Mouse (Mus musculus) large intestine, adult 2 months (tissue): Measurements from ENCODE around the gene Ccdc173. TPM values are rescaled to one million over a fixed set of nuclear protein-coding genes. Genes with fewer than 3 reads are reported as not detected.

Experiments used
- polyA plus RNA-seq: library from polyadenylated mRNA; depleted of rRNA; stranded (reverse); fragments of >200 nt; gene quantifications from 2 replicates; pipeline ENCODE4 v1.2.3, GENCODE M21; 2012; rRNA removed

The Ccdc173 gene
- polyA plus RNA-seq, 1 experiment: not detected

Other genes starting within 250 kb of the Ccdc173 start
- gene Lrp2, start 203.5 kb downstream of the Ccdc173 start, polyA plus RNA-seq: 0.04 and 0.07 TPM in 2 replicates
- gene Bbs5, start 142.4 kb downstream of the Ccdc173 start, polyA plus RNA-seq: 0.81 and 1.3 TPM in 2 replicates
- gene Klhl41, start 119.5 kb downstream of the Ccdc173 start, polyA plus RNA-seq: 0.06 and 0.07 TPM in 2 replicates
- gene Fastkd1, start 76.1 kb downstream of the Ccdc173 start, polyA plus RNA-seq: 4.2 and 4.7 TPM in 2 replicates
- gene Ppig, start 67.0 kb downstream of the Ccdc173 start, polyA plus RNA-seq: 2.4 and 2.9 TPM in 2 replicates
- 24.4 and 46.2 TPM in 2 replicates for gene Phospho2, start within 50 bp of the Ccdc173 start, polyA plus RNA-seq
- gene Klhl23, start 32.4 kb upstream of the Ccdc173 start, polyA plus RNA-seq: 6.7 and 7.9 TPM in 2 replicates
- gene Ssb, start 72.0 kb upstream of the Ccdc173 start, polyA plus RNA-seq: 3.0 and 3.8 TPM in 2 replicates
- 4.0 and 4.5 TPM in 2 replicates for gene Mettl5, start 96.0 kb upstream of the Ccdc173 start, polyA plus RNA-seq
- 8.1 and 15.4 TPM in 2 replicates for gene Ubr3, start 107.7 kb upstream of the Ccdc173 start, polyA plus RNA-seq
- gene Myo3b, start 249.6 kb upstream of the Ccdc173 start, polyA plus RNA-seq: 0.06 and 0.07 TPM in 2 replicates